Mouse (Mus musculus): ENCODE results near the gene Obp1b. TPM values are rescaled to one million over a fixed set of nuclear protein-coding genes. Genes with fewer than 3 reads are reported as not detected.

The Obp1b gene
- not detected for polyA plus RNA-seq (2014; fragmentation: Illumina TruSeq; extraction: RNeasy Lipid Tissue Mini Kit (QIAGEN cat#74804); ENCODE audit: low read depth, low replicate concordance)

DNA sequence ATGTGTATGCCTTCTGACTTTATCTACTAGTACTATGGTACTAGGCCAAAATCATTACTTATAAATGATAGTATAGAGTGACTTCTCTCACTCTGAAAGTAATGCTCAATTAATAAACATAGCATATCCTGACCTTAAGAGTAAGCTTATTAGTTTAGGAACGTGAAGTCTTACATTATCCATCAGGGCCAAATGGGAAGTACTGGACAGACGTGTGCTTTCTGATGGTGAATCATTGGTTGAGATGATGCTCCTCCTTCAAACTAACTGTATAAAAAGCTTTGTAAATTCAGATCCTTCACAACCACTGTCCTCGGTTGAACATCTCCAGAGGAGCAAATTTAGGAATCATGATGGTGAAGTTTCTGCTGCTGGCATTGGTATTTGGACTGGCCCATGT lies at the start of gene Obp1b:
Obp1b (plus strand) TSS at position 301 of the 400 bp plus-strand sequence.

Other genes starting within 250 kb of the Obp1b start
- not detected for gene Obp1a, start 95.4 kb upstream of the Obp1b start, polyA plus RNA-seq (2014; fragmentation: Illumina TruSeq; extraction: RNeasy Lipid Tissue Mini Kit (QIAGEN cat#74804); ENCODE audit: low read depth, low replicate concordance)
- gene Gm5938, start 61.3 kb upstream of the Obp1b start, polyA plus RNA-seq (2014; fragmentation: Illumina TruSeq; extraction: RNeasy Lipid Tissue Mini Kit (QIAGEN cat#74804); ENCODE audit: low read depth, low replicate concordance) = not detected
- not detected for gene Gm14743, start 59.1 kb downstream of the Obp1b start, polyA plus RNA-seq (2014; fragmentation: Illumina TruSeq; extraction: RNeasy Lipid Tissue Mini Kit (QIAGEN cat#74804); ENCODE audit: low read depth, low replicate concordance)
- gene 4930480E11Rik, start 182.9 kb downstream of the Obp1b start, polyA plus RNA-seq (2014; fragmentation: Illumina TruSeq; extraction: RNeasy Lipid Tissue Mini Kit (QIAGEN cat#74804); ENCODE audit: low read depth, low replicate concordance) = not detected